Mouse (Mus musculus): ENCODE results near the gene Pcbp4.

Pcbp4 gene

GRCm38 (mm10) chr9:106444836-106445235, 8.3 kb upstream of the Pcbp4 start:
- DNase-seq (ENCODE audit: low spot score in 2 of 2), result no peak

GRCm38 (mm10) chr9:106447348-106447747, 5.7 kb upstream of the Pcbp4 start, which contains the start of the genes Abhd14b and Abhd14a:
Gene Abhd14b (plus strand): TSS chr9:106447459.
Gene Abhd14a (minus strand): TSS chr9:106447678.
- peak; percentile 84 to 89 for DNase-seq (ENCODE audit: low spot score in 2 of 2)

GRCm38 (mm10) chr9:106447951-106448350, 5.1 kb upstream of the Pcbp4 start:
- no peak for DNase-seq (ENCODE audit: low spot score in 2 of 2)

- DNase-seq (ENCODE audit: low spot score in 2 of 2), result peak in 1 of 2 experiments; percentile 44
These were observed 4.5 kb upstream of the Pcbp4 start for GRCm38 (mm10) chr9:106448498-106449031.

- no peak for DNase-seq (ENCODE audit: low spot score in 2 of 2)
These were observed 3.1 kb upstream of the Pcbp4 start for GRCm38 (mm10) chr9:106449947-106450346.

GRCm38 (mm10) chr9:106450661-106451060, 2.4 kb upstream of the Pcbp4 start:
- DNase-seq (ENCODE audit: low spot score in 2 of 2), result no peak

GRCm38 (mm10) chr9:106451298-106451697, 1.8 kb upstream of the Pcbp4 start:
- no peak for DNase-seq (ENCODE audit: low spot score in 2 of 2)

- DNase-seq (ENCODE audit: low spot score in 2 of 2), result no peak
These were observed 1.2 kb upstream of the Pcbp4 start for GRCm38 (mm10) chr9:106451899-106452298.

- no peak for DNase-seq (ENCODE audit: low spot score in 2 of 2)
These were observed 740 bp upstream of the Pcbp4 start for GRCm38 (mm10) chr9:106452351-106452750.

GRCm38 (mm10) chr9:106452821-106453220, 270 bp upstream of the Pcbp4 start:
- no peak for DNase-seq (ENCODE audit: low spot score in 2 of 2)

- DNase-seq (ENCODE audit: low spot score in 2 of 2), result no peak
These were observed 1.1 kb downstream of the Pcbp4 start for GRCm38 (mm10) chr9:106454071-106454761.

- no peak for DNase-seq (ENCODE audit: low spot score in 2 of 2)
These were observed 2.0 kb downstream of the Pcbp4 start for GRCm38 (mm10) chr9:106454888-106455681.

- no peak for DNase-seq (ENCODE audit: low spot score in 2 of 2)
These were observed 3.5 kb downstream of the Pcbp4 start for GRCm38 (mm10) chr9:106456325-106457162.

GRCm38 (mm10) chr9:106457163-106457559, 4.1 kb downstream of the Pcbp4 start:
- no peak for DNase-seq (ENCODE audit: low spot score in 2 of 2)

- no peak for DNase-seq (ENCODE audit: low spot score in 2 of 2)
These were observed 4.8 kb downstream of the Pcbp4 start for GRCm38 (mm10) chr9:106457920-106458319.

GRCm38 (mm10) chr9:106459946-106460345, 6.9 kb downstream of the Pcbp4 start:
- DNase-seq (ENCODE audit: low spot score in 2 of 2), result no peak

GRCm38 (mm10) chr9:106460401-106461025, 7.4 kb downstream of the Pcbp4 start:
- DNase-seq (ENCODE audit: low spot score in 2 of 2), result no peak

- DNase-seq (ENCODE audit: low spot score in 2 of 2), result no peak
These were observed 7.9 kb downstream of the Pcbp4 start for GRCm38 (mm10) chr9:106461026-106461415.

- no peak for DNase-seq (ENCODE audit: low spot score in 2 of 2)
These were observed 8.7 kb downstream of the Pcbp4 start for GRCm38 (mm10) chr9:106461641-106462429.

- no peak for DNase-seq (ENCODE audit: low spot score in 2 of 2)
These were observed 9.3 kb downstream of the Pcbp4 start for GRCm38 (mm10) chr9:106462430-106462800.
